Mouse (Mus musculus): ENCODE measurements around the gene Tmem63c.

Tmem63c gene

DNA sequence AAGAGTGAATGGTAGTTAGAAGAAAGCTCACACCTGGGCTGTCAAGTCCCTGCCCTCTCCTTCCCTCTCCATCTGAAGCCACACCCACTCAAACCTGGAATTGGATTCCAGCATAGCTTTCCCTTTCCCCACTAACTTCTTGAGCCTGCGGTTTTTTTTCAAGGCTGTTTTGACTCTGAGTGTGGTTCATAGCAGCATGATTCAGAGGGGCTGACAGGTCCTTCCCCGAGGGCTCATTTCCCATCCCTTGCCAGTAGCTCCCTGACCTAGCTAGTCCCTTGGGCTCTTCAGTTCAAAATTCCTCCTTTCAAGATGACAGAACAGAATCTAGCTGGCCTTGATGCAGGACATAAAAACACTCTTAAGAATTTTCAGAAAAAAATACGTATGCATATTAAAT is 26.4 kb downstream of the Tmem63c start:
- no peak for DNase-seq (ENCODE audit: low spot score in 2 of 2)

DNA sequence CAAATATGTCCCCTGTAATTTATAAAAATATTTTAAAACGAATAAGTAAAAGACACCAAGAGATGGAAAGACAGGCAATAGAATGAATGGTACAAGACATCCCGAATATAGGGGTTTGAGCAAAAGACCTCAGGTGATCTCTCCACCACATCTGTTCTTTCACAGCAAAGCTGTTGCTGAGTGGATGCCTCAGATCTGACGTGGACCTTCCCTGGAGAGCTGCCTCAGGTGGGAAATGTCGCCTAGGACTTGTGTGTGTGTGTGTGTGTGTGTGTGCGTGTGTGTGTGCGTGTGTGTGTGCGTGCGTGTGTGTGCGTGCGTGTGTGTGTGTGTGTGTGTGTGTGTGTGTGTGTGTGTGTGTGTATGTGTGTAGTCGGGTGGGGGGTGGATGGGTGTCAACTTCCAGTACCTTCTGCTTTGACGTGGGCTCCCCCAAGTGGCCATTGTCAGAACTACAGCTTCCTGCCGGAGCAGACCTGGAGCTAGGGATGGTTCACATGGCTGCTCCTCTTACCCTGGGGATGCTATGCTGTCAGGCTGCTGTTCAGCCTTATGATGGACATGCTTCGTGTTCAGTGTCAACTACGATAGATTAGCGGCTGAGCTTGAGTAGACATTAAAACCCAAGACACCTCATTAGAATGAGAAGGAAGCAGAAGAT is 31.7 kb downstream of the Tmem63c start:
- peak; percentile 94 for DNase-seq (ENCODE audit: low spot score in 2 of 2)

DNA sequence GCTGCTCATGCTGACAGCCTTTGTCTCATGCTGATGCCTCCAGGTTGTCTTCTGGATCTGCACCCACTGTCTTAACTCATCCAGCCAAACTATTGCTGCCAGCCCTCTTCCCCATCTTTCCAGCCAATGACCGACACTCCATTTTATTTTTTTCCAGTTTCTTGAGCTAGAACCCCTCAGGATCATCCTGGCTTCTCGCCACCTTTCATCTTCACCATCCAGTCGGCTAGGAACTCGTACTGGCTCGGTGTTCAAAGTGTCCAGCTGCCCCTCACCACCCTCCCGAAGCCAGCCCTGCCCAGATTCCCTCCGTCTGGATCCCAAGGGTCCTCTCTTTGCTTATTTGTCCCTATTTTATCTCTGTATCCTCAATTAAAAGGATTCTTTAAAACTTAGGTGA is 33.7 kb downstream of the Tmem63c start:
- DNase-seq (ENCODE audit: low spot score in 2 of 2), result no peak

DNA sequence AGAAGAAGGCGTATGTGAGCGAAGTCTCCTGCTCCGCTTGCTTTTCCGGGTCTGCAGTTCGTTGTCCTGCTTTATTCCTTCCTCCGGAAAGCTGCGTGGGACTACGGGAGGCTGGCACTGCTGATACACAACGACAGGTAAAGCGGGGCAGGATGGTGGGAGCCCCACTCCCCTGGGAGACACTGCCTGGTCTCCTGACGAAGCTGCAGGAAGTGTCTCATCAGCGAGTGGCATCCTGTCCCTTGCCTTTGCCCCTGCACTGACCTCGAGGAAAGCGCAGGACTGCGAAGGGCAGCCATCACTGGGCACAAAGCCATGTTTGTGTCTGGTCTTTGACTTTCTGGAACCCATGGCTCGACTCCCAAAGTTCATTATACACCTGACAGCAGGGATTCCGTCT is 35.9 kb downstream of the Tmem63c start:
- DNase-seq (ENCODE audit: low spot score in 2 of 2), result no peak

DNA sequence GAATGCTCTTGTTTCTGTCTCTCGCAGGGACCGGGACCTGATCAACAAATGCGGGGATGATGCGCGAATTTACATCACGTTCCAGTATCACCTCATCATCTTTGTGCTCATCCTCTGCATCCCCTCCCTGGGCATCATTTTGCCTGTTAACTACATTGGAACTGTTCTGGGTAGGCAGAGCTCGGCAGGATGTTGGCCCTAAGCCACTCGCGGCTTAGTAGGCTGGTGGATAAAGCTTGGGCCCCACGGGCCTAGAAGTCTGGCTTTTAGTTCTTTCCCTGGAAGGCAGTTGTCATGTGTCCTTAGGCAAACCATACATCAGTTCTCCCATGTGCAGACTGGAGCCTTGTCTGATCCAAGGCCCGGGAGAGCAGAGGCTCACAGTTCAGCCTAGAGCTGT is 44.3 kb downstream of the Tmem63c start:
- no peak for DNase-seq (ENCODE audit: low spot score in 2 of 2)

DNA sequence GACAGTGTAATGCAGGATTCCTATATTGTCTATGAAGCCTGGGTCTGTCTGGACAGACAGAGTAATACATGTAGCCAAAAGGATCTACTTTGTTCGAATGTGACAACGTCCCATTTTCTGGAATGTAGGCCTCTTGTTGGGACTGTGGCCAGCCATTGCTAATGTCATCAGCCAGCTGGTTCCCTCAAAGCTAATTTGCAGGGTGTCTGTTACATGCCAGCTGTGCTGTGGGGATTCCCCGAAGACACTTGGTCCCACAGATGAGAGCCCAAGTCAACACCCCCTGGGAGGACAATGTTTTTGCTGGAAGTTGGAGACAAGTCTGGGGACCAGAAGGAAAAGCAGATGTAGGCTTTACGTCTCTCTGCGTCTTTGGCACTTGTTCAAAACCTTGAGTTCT is 45.3 kb downstream of the Tmem63c start:
- no peak for DNase-seq (ENCODE audit: low spot score in 2 of 2)

DNA sequence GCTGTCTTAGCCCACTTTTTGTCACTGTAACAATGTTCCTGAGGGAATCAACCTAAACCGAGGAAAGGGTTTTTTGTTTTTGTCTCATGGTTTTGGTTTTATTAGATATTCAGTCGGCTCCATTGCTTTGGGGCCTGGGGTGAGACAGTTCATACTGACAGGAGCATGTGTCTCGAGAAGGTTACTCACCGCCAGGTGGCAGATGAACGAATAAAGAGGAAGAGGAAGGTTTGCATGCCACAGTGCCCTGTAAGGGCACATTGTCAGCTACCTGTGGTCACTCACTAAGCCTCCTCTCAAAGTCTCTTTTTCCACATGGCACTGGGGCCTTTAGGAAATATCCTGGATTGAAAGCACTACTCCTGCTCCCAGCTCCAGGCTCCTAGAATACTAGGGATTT is 49.4 kb downstream of the Tmem63c start:
- no peak for DNase-seq (ENCODE audit: low spot score in 2 of 2)

DNA sequence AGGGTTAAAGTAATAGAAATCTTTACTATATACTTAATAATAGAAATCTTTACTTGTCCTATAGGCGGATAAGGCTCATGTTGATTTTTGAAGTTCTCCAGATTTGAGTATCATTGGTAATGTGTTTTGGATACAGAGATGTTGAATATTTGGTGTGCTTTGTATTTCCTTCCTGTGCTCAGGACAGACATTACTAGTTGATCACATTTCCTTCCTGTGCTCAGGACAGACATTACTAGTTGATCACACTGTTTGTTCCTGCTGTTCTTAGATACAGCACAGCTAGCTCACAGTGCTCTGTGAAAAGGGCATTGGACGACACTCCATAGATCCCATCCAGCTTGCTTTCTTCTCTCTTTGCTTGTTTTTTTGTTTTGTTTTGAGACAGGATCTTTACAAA is 55.5 kb downstream of the Tmem63c start:
- DNase-seq (ENCODE audit: low spot score in 2 of 2), result no peak

DNA sequence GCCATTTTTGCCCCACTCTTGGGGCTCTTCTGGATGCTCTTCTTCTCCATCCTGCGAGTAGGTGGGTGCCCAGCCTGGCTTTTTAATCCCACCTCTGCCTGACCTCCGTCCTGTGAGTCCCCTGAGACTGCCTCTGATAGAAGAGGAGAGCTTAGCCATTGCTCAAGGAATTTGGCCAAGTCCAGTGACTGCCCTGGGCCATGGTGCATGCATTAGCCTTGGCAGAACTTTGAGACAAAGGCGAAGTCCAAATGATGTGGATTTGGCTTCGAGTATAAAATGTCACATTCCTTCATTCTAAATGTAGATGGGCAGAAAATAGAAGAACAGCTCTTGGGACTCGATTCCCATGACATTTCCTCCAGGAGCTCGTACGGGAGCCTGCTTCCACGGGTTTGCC is 61.7 kb downstream of the Tmem63c start:
- DNase-seq (ENCODE audit: low spot score in 2 of 2), result no peak

DNA sequence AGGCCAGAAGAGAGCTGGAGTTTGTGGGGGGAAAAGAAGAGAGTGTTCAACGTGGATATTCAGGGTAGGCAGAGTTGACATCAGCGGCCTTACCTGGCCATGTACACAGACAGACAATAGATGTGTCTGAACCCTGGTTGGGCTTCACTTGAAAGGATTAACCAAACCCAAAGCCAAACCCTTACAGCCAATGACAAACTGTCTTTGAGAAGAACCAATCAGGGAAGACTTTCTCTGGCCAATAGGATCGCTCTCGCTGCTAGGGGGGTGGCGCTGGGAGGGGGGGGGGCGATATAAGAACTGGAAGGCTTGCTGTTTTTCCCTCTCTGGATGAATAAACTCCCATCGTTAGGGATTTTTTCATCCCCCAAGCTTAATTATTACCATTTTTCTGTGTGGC is 66.1 kb downstream of the Tmem63c start:
- no peak for DNase-seq (ENCODE audit: low spot score in 2 of 2)

DNA sequence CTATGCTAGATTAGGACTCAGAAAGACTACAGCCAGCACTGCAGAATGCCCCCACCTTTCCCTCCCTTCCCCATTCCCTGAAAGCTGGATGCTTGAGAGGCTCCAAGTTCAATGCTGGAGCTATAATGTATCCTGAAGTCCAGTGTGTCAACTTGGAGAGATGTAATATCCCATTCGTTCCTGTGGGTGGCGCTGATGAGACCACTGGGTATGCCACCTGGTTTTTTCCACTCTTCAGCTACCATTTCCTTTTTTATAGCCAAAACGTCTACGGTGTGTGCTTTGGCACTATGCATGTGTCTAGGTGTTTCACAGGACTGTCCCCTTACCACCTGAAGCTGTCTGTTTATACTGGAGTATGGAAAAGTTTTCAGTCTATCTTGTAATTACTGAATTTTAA is 67.2 kb downstream of the Tmem63c start:
- DNase-seq (ENCODE audit: low spot score in 2 of 2), result no peak

DNA sequence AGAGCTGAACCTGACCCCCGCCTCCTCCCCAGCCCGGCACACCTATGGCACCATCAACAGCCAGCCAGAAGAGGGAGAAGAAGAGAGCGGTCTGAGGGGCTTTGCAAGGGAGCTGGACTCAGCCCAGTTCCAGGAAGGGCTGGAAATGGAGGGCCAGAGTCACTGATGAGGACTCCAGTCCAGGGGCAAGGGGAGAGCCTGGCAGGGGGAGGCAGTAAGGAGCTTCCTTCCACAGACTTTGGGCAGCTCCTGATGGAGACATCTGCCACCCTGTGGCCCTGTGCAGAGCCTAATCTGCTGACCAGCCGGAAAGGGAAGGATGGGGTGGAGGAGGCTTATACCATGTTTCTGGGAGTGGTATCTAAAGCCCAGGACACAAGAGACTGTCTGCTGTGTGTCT is 68.1 kb downstream of the Tmem63c start:
- DNase-seq (ENCODE audit: low spot score in 2 of 2), result no peak

DNA sequence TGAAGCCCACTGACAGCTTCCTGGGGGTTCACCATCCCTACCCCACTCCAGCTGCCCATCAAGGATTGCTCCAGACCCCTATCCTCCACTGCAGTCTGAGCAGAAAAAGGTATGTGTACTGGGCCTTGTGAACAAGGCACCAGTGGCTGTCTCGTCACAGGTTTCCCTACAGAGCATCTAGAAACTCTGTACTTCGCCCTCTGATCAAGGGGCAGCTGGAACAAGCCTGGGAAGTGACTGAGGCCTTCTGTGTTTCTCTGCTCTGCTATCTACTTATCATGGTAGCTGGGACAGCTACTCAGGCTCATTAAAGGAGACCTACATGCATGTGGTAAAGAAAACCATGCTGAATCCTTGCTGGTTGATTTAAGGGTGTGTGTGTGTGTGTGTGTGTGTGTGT is 68.6 kb downstream of the Tmem63c start:
- DNase-seq (ENCODE audit: low spot score in 2 of 2), result no peak

DNA sequence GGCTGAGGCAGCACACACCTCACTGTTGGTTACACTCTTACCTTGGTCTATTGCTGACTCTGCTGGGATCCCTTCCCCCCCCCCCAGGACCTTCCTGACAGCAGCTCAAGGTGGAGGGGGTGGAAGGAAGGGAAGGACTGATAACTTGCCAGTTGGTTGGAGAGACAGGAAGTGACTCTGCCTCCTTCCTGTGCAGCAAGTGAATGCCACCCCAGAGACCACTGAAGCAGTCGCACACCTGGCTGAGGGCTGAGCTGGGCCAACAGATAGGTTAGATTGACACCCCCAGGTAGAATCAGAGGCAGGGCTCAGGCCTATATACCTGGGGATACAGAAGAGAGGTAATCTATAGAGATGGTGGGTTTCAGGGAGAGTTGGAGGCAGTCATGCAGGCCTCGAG is 70.8 kb downstream of the Tmem63c start:
- no peak for DNase-seq (ENCODE audit: low spot score in 2 of 2)

DNA sequence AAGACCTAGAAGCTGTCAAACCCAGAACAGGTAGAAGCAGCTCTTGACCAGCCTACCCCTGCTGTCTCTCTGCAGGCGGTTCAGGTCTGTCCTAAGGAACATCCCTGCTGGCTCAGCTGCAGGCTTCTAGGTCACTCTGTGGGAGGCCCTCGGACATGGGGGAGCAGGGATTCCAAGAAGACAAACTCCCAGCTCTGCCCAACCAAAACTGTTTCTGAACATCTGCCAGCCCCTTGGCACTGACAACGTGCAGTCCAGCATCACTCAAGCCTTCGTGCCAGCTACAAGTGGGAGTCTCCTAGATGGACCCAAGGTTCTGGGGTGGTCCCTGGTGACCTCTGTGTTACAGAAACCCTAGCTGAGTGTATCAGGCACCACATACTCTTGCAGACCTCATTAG is 72.1 kb downstream of the Tmem63c start:
- no peak for DNase-seq (ENCODE audit: low spot score in 2 of 2)

DNA sequence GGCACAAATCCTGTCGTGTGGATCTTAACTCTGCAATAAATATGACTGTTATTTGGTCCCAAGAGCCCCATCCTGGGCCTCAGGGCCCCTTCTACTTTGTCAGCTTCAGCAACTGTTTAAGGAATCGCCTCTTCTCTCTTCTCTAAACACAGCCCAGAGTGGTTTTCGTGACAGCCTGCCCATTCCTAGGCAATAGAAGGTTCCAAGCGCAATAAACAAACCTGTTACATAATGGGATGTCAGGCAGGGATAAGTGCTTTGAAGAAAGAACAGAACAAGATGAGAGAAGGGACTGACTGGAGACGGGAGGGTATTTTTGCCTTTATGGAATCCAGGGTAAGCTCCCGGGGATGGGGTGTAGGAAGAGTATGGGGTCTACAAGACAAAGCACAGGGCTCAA is 72.5 kb downstream of the Tmem63c start:
- no peak for DNase-seq (ENCODE audit: low spot score in 2 of 2)

DNA sequence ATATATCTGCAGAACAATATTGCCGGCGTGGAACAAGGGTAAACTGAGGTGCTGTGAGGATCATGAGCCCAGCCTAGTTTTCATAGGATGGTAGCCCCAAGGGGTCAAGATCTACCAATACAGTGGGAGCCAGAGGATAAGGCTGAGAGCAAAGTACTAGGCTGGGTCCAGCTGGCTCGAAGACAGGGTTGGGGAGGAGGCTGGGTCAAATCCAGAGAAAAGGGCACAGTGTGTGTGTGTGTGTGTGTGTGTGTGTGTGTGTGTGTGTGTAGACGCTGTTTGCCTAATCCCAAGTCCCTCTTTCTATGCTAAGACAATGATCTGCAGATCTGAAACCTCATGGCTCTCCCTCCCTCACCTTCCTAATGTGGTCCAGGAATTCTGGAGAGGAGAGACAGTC is 79.2 kb downstream of the Tmem63c start:
- no peak for DNase-seq (ENCODE audit: low spot score in 2 of 2)

DNA sequence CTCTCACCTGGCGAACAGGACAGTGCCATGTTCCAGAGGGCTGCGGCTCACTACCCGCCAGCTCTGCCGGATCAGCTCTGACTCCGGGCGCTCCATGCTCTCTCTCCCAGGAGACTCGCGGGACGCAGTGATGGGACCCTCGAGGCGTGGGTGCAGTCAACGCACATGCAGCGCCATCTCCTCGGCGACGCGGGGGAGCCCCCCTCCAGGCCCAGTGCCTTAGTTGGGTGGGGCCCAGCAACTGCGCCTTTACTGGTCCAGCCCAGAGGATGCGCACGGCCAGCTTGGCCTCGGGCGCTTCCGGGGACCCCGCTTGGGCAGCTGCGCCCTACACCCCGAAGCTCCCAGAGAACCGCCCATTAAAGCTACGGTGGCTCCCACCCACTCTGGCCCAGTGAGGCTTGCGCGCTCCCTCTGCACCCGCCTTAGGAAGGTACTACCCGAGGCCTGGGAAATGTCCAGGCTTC is 81.1 kb downstream of the Tmem63c start, which contains the start of gene Ngb:
Gene Ngb, minus strand, starts transcription at position 375 of the 467 bp plus-strand sequence.
- no peak for DNase-seq (ENCODE audit: low spot score in 2 of 2)

DNA sequence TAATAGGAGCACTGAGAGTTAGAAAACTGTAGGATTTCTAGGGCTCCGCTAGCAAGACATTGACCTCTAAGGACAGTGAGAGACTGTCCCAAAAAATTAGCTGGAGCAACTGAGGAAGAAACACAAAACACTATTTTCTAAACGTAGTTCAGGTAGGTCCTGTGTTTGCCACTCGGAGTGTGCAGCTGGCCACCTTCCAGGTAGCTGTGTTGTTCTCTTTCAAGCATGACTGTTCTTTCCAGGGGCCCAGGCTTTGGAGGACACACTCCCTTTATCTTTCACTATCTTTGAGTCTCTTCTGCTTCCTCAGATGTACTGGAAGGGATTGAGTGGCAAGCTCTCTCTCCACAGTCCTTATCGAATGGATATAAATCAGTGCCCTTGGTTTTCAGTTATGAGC is 82.3 kb downstream of the Tmem63c start:
- no peak for DNase-seq (ENCODE audit: low spot score in 2 of 2)

DNA sequence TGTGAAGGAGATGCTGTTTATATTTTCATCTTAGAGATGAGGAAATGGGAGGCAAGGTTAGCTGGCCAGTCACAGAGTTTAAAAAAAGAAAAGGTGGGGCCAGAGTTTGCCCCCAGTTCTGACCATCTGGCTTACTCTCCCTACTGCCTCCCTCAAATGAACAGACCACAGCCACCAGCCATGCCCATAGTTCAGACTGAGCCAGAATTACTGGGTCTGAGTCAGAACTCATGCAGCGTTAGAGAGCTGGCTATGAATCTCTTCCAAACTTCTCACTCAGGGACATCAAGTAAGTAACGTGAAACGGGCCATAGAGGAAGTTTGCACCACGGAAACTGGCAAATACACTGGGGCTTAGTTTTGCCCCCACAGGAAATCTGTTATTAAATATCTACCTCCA is 83.7 kb downstream of the Tmem63c start:
- no peak for DNase-seq (ENCODE audit: low spot score in 2 of 2)

DNA sequence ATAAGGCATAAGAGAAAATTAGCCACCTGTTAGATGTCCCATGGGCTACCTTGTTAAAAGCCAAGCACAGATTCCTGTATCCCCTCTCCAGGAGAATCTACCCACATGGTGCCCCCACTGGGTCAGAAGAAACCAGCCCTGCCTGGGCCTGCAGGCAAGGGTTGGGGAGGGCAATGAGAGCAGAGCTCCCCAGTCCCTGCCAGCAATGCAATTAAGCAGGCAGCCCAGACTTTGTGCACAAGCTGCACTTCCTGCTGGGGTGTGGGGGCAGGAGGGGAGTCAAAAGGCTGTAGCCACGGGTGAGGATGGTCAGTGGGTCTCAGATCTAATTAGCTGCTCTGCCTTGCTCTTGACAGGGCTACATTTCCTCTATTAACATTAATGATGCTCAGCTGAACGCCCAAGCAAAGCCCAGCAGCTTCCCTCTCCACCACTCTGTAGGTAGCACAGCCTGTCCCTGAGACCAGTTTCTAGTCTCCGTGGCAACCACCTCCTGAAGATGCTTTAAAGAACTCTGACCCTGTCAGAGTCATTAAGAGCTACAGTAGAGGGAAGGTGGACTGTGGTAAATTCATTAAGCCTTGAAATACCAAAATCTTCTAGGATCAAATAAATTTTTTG is 86.3 kb downstream of the Tmem63c start:
- no peak for DNase-seq (ENCODE audit: low spot score in 2 of 2)

DNA sequence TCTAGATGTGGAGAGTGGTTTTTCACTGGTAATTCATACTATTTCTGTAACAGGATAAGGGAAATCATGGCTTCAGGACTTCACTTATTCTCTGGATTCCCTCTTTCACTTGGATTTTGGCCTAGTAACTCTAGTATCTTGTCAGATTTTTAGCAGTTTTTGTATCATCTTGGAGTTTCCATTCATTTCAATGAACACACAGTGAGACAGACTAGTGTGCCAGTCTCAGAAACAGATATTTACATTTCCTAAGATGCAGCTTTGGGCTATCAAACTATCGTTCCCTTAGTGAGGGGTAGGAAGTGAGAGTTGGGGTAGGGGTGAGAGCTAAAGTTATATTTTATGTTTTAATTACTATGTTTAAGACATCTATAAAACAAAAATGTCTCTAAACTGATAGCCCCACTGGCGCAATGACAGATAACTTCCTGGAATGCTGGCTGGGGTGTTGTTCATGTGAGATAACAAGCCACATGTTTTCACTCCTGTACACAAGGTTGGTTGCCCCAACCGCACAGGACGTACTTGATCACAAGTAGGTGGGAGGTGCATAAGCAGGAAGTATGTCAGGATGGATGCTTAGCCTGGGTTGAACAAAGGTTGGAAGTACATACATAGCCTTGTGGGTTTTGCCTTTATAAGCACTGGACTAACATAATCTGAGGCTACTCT is 100.9 kb downstream of the Tmem63c start:
- no peak for DNase-seq (ENCODE audit: low spot score in 2 of 2)

DNA sequence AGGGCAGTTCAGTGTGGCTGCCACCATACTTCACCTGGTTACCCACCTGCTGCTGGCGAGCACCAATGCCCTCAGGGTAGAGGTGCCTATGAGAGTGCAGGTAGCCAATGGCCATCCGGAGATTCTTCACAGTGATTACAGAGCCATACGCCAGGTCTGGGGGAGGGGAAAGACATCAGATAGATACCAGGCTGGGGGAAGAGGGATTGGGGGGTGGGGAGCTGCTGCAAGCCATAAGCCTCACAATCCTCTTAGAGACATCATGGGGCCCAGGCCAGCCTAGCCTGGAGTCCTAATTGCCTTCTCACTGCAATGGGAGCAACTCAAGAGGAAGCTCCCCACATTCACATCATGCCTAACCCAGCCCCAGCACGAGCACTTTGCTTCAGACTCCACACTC is 106.1 kb downstream of the Tmem63c start:
- DNase-seq (ENCODE audit: low spot score in 2 of 2), result no peak

Measured in frontal cortex, postnatal 25 days (tissue).